Mouse (Mus musculus): ENCODE data around the gene Il12rb1.
A peak's percentile ranks its signal among the peaks of the same experiment; 100 is the strongest.
"Not testable (repeated sequence)": the region's sequence is repeated elsewhere in the genome, so short reads cannot be mapped to it uniquely, and the experiment has no call there.

The Il12rb1 gene

DNA sequence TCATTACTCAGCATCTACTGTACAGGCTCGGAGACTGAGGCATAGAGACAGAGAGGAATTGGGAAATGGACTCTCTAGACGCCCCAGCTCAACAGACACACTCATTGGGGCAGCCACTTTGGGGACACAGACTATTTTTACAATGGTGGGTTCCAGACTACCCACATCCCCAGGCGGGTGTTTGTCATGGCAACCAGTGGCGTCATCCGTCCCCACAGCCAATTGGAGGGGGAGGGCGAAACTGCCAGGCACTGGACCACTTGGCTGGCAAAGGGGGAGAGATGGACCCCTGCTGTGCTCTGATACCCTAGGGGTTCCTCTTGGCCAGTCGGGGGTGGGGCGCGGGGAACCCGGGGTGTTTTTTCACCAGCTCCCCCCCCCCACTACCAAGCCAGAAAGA lies 7.6 kb upstream of the Il12rb1 start:
- peak; percentile 72 to 75 for DNase-seq (ENCODE audit: low spot score in 2 of 2)

DNA sequence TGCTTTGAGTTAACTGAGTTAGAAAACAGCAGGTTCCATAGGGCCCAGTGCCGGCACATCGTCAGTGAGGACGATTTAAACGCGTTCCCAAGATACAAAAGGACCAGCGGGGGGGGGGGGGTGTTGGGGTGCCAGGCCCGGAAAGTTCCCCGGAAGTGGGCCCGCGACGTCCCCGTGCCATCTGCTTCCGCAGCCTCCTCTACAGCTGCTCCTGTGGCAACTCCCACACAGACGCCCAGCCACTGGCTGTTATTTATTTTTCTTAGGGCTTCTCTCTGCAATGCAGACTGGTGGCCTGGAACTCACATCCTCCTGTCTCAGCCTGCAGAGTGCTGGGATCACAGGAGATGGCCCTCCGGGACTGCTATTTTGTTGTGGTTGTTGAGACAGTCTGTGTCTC lies 7.1 kb upstream of the Il12rb1 start:
- DNase-seq (ENCODE audit: low spot score in 2 of 2) = peak; percentile 81 to 82

DNA sequence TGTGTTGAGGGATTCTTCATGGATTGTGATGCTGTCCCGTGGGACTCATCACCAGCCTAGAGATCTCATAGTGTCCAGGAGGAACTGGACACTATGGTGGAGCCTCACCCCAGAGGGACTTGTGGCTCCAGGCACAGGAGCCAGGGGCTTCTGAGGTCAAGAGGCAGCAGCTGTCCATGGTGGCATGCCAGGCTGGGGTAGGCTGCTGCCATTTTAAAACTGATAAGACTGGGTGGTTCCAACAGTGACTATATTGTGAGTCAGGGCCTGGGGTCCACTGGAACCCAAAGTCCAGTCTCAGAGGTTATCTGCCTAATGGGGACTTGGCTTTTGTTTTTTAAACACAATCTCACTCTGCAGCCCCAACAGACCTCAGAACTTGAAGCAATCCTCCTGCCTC lies 6.4 kb upstream of the Il12rb1 start:
- no peak for DNase-seq (ENCODE audit: low spot score in 2 of 2)

DNA sequence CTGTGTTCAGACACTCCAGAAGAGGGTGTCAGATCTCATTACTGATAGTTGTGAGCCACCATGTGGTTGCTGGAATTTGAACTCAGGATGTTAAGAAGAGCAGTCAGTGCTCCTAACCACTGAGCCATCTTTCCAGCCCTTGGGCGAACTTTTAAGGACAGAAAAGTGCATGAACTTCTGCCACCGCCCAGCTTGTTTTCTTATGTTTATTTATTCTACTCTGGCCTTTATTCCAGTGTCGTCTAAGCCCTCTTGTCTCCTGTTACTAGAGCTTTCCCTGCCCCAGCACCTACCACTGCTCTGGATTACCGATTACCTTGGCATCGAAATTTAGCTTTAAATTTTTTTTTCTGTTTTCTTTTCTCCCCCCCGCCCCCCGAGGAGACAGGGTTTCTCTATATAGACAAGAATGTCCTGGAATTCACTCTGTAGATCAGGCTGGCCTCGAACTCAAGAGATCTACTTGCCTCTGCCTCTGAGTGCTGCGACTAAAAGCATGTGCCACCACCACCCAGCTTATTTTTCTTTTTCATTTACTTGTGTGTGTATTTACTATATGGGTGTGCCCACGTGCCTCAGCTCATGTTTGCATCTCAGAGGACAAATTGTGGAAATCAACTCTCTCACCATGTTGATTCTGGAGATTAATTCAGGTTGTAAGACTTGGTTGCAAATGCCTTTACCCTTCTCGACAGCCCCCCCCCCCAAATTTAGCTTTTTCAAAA lies 5.3 kb upstream of the Il12rb1 start:
- DNase-seq (ENCODE audit: low spot score in 2 of 2) = no peak

DNA sequence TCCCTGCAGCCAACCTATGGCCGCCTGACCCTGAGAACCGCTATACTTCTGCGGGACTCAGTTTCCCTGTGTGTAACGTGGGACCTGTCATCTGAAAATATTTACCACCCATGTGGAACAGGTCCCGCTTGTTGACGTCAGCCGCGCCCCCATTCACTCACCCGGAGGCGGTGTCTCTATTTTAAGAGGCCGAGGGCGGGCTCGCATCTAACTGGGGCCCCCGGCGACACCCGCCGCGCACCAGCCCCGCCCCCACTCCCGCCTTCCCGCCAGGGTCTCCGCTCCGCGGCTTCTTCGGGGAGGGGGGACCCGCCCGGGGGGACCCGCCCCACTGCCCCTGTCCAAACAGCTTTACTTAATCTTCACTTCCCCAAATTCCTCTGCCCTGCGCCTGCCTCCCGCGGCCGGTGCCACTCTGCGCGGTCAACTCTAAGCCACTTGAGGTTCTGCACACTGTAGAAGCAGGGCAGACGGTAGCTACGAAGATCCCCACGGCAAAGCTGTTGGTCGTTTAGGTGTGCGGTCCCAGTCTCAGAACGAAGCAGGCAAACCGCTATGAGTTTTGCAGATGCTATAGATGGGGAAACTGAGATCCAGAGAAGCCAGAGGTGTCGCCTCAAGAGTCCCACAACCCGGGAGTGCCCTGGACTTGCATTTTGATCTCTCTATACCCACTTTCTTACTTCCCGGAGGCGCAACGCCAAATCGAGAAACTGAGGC lies 4.3 kb upstream of the Il12rb1 start:
- peak; percentile 77 to 81 for DNase-seq (ENCODE audit: low spot score in 2 of 2)

DNA sequence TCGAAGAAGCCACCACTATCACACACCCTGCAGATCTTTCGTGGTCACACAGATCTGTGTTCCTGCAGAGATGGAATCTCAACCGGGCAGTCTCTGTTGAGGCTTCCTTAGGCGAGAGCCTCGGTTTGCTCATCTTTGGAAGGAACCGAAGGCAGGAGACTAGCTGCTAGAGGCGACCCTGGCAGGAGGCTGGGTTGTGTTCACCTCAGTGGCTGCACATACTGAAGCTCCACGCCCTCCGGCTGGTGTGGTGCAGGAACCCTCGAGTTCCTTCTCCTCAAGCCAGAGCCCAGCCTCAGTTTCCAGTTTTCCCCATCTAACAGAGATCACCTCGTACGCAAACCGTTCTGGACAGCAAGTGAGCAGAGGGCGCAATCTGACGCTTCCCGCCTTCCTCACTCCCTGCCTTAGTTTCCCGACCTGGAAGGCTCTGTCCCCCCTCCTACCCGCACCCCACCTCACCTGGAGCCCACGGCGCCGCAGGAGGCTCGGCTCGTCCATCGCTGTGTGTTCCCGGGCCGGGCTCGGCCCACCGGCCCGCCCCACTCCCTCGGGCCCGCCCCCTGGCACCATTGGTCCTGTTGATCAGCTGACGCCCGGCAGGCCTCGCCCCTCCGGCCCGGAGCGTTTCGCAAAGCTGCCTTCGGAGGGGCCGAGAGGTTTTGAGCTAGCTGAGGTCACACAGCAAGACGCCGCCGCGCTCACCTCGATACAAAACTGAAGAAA lies 3.6 kb upstream of the Il12rb1 start, which contains the start of gene Mast3:
Mast3 (minus strand) TSS at position 574 of the 726 bp plus-strand sequence.
- peak; percentile 80 to 83 for DNase-seq (ENCODE audit: low spot score in 2 of 2)

DNA sequence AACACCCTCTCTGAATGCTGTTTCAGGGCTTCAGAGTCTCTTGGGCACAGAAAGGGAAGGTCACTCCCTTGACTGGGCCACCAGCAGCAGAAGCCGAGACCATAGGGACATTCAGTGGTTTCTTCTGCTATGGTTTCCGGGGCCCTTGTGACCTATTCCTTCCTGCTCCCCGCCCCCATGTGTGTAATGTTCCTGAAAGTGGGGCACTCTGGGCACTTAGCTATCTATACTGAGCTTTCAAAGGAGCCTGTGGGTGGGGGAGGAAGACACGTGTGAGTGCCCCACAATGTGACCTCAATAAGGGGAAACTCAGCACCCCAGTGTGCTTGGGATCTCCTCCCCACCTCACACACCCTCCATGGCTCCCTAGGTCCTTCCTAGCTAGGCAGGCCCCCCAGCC lies 1.7 kb upstream of the Il12rb1 start:
- no peak for DNase-seq (ENCODE audit: low spot score in 2 of 2)

DNA sequence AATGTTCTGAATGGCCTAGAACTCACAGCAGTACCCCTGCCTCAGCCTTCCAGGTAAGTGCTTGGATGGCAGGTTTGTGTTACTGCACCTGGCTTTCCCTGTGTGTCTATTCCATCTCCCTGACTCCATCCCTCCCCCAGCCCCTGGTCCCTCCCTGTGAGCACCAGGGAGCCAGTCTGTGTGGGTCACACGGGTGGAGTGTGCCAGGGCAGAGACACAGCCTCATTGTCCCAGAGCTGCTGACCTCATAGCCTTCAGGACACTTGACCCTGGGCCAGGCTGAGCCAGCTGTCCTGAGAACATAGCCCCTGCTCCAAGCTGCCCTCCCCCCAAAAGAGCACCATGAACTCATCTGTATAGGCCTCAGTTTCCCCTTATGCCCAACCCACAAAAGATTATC lies 945 bp upstream of the Il12rb1 start:
- no peak for DNase-seq (ENCODE audit: low spot score in 2 of 2)

DNA sequence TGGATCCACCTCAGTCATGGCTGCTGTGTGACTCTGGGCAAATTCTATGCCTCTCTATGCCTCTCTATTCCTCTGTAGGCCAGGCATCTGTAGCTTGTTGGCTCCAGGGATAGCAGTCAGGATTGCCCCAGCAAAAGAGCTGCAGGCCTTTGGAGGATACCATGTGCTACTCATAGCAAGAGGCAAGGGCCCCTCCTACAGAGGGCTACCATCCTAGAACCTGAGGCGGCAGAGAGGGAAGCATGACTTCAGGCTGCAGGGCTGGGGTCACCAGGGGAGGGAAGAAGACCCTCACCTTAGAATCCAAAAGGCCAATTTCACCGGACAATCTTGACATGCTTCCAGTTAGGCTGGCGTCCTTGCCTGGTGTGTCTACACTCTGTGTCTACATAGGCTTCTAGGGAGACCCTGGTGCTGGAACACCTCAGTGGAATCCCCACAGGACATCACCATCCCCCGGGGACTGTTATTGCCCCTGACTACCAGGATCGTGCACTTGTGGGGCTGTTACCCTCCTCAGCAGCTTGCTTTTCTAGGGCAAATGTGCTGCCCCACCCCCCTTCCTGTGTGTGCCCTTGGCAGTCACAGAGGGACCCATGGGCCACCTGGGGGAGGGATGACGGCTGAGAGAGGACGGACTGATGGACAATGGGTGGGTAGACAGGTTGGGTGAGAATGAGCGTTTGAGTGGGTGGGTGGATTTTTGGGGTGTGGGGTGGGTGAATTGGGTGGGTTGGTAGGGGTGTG lies 879 bp downstream of the Il12rb1 start:
- no peak for DNase-seq (ENCODE audit: low spot score in 2 of 2)

DNA sequence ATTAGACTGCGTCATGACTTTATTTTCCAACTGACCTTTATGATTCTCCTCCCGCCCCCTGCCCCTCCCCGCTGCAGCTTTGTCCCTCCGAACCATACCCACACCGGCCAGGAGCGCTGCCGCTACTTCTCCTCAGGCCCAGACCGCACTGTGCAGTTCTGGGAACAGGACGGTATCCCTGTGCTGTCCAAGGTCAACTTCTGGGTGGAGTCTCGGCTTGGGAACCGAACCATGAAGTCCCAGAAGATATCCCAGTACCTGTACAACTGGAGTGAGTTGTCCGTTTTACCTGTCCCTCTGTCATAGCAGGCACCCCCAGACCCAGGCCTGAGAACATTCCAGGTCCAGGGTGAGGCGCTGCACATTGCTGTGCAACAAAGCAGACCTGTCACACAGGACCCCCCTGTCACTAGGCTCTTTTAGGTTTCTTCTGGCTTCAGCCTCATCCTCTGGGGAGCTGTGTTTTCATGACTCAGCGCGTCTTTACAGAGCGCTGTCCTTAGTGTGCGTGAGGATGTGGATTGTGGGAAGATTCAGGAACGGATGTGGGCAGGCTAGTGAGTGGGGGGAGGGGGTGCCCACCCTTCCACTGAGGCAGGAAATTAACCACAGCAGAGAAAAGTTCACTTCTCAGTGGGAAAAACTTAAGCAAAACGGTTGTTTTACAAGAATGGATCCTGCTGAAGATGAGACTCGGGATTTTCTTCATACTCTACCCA lies 2.9 kb downstream of the Il12rb1 start:
- no peak for DNase-seq (ENCODE audit: low spot score in 2 of 2)

DNA sequence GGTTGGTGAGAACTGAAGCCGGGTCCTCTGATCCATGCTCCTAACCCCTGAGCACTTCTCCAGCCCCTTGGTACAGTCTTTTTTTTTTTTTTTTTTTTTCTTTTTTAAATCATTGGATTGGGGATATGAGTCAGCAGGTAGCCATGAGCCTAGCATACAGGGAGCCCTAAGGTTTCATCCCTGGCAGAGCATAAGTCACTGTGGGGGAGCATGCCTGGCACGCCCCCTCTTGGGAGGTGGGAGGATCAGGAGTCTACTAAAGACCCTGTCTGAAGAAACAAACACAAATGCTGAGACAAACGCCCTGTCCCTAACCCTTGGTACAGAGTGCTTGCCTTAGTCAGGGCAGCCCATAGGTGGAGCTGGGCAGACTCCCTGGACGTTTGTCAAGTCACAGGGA lies 3.8 kb downstream of the Il12rb1 start:
- DNase-seq (ENCODE audit: low spot score in 2 of 2) = no peak

DNA sequence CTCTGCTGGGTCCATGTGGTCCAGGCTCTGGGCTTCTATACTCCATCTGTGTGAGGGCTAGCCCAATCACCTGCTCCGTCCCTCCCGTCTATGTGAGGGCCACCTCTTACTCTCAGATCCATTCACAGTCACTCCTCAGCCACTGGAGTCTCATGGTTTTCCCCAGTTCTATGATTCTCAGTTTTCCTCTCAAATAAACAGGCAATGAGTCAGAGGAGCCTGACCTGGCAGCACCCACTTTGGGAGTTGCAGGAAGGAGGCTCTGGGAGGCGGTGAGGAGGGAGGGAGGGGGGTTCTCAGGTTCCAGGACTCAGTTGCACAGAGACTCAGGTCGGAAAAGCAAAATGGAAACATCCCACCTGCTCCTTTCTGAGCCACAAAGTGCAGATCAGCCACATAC lies 4.6 kb downstream of the Il12rb1 start:
- no peak for DNase-seq (ENCODE audit: low spot score in 2 of 2)

DNA sequence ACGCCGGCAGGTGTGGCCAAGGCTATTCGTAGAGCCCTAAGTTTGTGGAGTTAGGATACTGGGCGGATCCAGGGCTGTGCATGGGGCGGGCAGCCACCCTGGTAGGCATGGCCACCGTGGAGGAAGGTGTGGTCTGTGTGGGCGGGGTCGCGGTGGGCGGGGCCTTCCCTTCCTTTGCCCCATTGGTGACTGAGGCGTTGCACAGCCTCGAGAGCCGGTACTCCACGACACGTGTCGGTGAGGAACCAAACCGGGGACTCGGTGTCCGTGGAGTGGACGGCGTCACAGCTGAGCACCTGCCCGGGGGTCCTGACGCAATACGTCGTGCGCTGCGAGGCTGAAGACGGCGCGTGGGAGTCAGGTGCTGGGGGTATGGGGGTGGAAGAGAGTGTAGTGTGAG lies 8.4 kb downstream of the Il12rb1 start:
- no peak for DNase-seq (ENCODE audit: low spot score in 2 of 2)

DNA sequence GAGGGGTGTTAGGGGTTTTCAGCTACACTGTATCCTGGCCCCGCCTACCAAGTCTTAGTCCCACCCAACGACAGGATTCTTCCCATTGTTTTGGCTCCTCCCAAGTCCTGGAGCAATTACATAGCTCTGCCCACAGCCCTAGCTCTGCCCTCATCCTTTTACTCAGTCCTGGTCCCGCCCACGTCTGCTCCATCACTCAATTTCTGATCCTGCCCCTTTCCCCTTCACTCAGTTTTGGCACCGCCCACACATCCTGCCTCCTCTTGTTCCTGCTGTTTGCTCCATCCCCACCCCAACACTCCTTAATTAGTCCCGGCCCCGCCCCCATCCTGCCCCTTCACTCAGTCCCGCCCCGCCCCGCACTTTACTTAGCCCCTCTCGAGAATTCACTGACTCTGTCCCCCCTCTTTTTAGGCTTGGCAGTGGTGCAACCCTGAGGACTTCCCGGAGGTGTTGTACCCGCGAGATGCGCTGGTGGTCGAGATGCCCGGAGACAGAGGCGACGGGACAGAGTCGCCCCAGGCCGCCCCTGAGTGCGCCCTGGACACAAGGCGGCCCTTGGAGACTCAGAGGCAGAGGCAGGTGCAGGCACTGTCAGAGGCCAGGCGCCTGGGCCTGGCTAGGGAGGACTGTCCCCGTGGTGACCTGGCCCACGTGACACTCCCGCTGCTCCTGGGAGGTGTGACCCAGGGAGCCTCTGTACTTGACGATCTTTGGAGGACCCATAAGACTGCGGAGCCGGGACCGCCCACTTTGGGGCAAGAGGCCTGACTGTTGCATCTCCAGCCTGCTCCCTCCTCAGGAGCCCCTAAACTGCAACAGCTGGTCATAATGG lies 12.1 kb downstream of the Il12rb1 start:
- DNase-seq (ENCODE audit: low spot score in 2 of 2) = no peak

DNA sequence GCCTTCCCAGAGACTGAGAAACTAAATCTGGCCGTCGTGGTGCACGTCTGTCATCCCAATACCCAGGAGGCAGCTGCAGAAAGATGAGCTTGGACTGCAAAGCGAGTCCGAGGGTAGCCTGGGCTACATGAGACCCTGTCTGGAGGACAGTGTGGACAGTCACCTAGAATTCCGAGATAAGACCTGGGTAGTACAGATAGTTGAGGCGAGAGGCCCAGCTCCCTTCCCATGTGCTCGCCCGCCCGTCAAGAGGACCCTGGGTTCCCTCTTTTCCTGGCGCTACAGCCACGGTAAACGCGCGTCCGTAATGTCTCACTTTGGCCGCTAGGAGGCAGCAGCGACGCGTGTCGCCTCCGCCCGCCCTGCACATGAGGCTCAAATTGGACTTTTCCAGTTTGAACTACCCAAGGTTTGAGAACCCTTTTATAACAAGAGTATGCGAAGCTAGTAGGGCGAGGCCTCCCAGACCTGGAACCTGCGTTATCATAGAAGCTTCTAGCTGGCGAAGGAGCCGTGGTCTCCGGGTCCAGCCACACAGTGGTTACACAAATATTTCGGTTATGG lies 13.2 kb downstream of the Il12rb1 start:
- DNase-seq (ENCODE audit: low spot score in 2 of 2) = peak in 1 of 2 experiments; percentile 60

DNA sequence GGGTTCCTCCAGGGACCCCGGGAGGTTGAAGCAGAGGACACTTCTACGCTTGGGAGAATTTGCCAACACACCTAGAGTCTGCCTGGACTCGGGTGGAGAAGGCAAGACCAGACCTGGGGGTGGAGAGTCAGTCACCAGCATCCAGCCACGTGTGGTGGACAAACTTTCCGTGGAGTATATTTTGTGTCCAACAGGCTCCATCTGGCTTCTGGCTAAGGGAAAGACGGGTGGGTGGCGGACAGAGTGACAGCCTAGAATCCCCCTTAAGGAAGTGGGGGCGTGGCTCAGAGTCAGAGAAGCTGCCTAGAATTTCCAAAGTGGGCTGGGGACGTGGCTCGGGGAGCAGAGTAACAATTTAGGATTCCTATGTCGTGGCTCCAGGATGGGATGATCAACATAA lies 13.7 kb downstream of the Il12rb1 start:
- DNase-seq (ENCODE audit: low spot score in 2 of 2) = peak in 1 of 2 experiments; percentile 43

DNA sequence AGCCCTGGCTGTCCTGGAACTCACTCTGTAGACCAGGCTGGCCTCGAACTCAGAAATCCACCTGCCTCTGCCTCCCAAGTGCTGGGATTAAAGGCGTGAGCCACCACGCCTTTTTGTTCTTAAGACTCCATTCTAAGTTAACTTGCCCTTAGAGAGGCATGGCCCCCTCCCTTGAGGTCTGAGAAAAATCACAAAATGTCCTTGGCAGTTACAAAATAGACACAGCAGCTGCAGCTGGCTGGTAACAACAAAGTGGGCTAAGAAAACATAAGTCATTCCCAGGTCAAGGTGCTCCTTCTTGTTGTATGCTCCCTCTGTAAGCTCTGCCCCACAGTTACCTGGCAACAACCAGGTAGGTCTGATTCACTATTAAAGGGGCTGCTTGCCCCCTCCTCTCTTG lies 14.3 kb downstream of the Il12rb1 start:
- DNase-seq (ENCODE audit: low spot score in 2 of 2) = not testable (repeated sequence)

DNA sequence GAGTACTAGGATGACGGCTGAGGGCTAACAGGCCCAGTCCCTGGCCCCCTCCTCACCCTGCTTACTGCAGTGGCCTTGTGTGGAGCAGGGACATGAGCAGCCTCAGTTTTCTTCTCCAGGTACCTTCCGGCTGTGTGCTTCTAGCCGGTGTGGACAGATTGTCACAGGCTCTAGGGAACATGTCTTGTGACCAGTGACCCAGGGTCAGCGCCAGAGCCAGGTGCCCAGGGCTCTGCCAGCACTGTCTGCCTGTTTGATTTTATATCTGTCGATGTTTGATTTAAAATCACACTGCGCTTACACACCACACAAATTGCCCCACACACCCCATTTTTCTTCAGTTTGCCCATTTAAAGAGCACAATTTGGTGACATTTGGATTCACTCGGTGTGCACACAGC lies 15.6 kb downstream of the Il12rb1 start:
- DNase-seq (ENCODE audit: low spot score in 2 of 2) = no peak

DNA sequence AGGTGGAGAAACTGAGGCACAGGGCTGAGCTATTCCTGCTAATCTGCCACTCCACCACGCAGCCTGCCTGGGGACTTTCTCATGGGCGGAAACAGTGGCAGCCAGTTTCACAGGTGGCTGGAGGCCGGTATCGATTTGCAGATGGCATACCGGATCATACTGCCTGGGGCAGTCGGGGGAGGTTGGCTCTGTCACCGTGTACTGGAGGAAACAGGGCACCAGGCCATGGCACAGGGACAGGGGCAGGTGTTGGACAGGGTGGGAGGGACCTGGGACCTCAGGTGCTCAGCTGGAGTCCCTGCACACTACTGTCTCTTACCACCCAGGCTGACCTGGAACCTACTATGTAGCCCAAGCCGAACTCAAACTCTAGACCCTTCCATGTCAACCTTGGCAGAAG lies 17.6 kb downstream of the Il12rb1 start:
- DNase-seq (ENCODE audit: low spot score in 2 of 2) = no peak

DNA sequence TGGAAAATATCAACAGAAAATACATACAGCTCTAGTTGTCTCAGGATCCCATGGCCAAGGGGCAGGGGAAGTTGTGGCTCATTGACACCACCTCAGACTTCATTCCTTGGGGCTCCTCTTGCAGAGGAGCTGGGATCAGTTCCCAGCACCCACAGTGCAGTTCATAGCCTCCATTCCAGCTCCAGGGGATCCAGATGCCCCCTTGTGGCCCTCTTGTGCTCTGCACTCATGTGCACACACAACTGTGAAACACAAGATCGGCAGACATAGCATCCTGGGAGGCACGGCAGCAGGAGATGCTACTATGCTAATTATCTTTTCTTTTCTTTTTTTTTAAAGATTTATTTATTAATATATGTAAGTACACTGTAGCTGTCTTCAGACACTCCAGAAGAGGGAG lies 18.8 kb downstream of the Il12rb1 start:
- no peak for DNase-seq (ENCODE audit: low spot score in 2 of 2)

Measured in frontal cortex, postnatal 36 days (tissue).